Mouse (Mus musculus) liver, embryonic 13.5 days (tissue): Measurements from ENCODE around the gene Tbc1d22a. TPM values are rescaled to one million over a fixed set of nuclear protein-coding genes. Genes with fewer than 3 reads are reported as not detected.

Experiments used
- ATAC-seq: fragments of 200-750 bp; cut with Nextera tagmentation; 2 replicates; pipeline ENCODE4 v1.8.0; 2017; ENCODE audit warnings: low read depth, mild to moderate bottlenecking, moderate number of reproducible peaks, moderate library complexity
- DNase-seq: peaks from one replicate; pipeline ENCODE4 v3.0.0; 2022
- H3K27ac ChIP-seq: fragments of 300-500 bp; sonication (generic); 2 replicates; pipeline ENCODE4 v1.5.1; 2015; ENCODE audit warnings: moderate library complexity, mild to moderate bottlenecking, inconsistent platforms
- H3K27me3 ChIP-seq: fragments of 300-500 bp; sonication (generic); 2 replicates; pipeline ENCODE4 v1.6.1; 2015; ENCODE audit warnings: mild to moderate bottlenecking, inconsistent platforms
- H3K36me3 ChIP-seq: fragments of 300-500 bp; sonication (generic); 2 replicates; pipeline ENCODE4 v1.6.1; 2015; ENCODE audit warnings: mild to moderate bottlenecking, inconsistent platforms
- H3K4me1 ChIP-seq: fragments of 300-500 bp; sonication (generic); replicated peaks from 2 replicates; pipeline ENCODE4 v1.6.1; 2015; ENCODE audit warnings: inconsistent platforms
- H3K4me2 ChIP-seq: fragments of 300-500 bp; sonication (generic); 2 replicates; pipeline ENCODE4 v1.6.1; 2015; ENCODE audit warnings: inconsistent platforms, mild to moderate bottlenecking, moderate library complexity
- H3K4me3 ChIP-seq: fragments of 300-500 bp; sonication (generic); replicated peaks from 2 replicates; pipeline ENCODE4 v1.5.1; 2015; ENCODE audit warnings: mild to moderate bottlenecking, inconsistent platforms
- H3K9ac ChIP-seq: fragments of 300-500 bp; sonication (generic); 2 replicates; pipeline ENCODE4 v1.6.1; 2015; ENCODE audit warnings: mild to moderate bottlenecking, inconsistent platforms
- H3K9me3 ChIP-seq: fragments of 300-500 bp; sonication (generic); replicated peaks from 2 replicates; pipeline ENCODE4 v1.6.1; 2016; ENCODE audit warnings: inconsistent platforms
- WGBS: fragments of 180-500 bp; shearing (Covaris S2); methylation state at CpG from one replicate; pipeline ENCODE4 v1.1.7; 2015; ENCODE audit not compliant: insufficient replicate concordance; 5-methylcytosine and 5-hydroxymethylcytosine counted together
- polyA plus RNA-seq: library from polyadenylated mRNA; unstranded; fragments of >200 nt; fragmentation: Nextera tagmentation; extraction: Ambion mirVana; gene quantifications from 2 replicates; pipeline ENCODE4 v1.2.1, GENCODE M21; 2015

The Tbc1d22a gene
- polyA plus RNA-seq, 1 experiment from 2014 or later = 7.4 TPM

DNA sequence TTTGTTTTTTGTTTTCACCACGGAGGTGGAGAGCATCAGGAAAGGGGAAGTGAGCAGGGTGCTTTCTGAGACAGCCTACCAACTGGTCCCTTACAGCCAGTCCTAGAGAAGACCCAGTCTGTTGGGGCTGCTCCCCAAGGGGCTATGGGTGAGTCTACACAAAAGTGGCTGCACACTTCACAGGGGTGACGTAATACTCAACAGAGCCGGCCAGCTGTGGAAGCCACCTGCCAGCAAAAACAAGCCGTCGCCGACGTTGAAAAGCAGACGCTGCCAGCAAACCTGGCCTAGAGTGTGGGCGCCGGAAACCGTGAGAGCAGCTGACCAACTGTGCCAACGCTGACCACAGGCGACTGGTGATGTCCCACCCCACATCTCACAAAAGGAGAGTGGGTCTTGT, 31.6 kb upstream of the Tbc1d22a start:
- no peak overlapping the region for H3K4me3 ChIP-seq
- WGBS = 34% methylated on average over 13 of the region's 13 CpGs

DNA sequence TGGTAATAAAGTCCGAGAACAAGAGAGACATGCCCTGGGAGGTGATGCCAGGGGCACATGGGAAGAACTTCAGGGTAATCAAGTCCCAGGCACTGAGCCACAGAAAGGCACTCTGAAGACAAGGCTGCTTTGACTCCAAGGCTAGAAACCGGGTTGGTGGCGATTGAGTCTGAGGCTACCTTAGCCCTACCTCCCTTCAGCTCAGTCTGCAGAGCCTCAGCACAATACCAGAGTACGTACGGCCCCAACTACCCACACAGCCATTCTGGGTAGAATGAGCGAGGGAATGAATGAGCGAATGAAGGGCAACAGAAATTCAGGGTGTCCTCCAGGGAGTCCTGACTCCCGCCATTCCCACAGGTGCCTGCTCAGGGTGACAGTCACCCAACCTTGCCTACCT, 30.8 kb upstream of the Tbc1d22a start:
- Histone ChIP-seq H3K9me3 (no peaks in the 10 kb centered on the region), H3K27me3 (peaks cover 39% of the 10 kb centered on the region), H3K4me1 (peaks cover 42% of the 10 kb centered on the region), H3K4me3 (no peak overlapping the region), H3K9ac (no peak overlapping the region), H3K27ac (no peak overlapping the region), H3K36me3 (no peaks in the 10 kb centered on the region), H3K4me2 (no peak overlapping the region)
- ATAC-seq (no peak), DNase-seq (no peak)
- 76% methylated on average over 8 of the region's 8 CpGs for WGBS

More for the DNA sequence above, 31.6 kb upstream of the Tbc1d22a start:
- Histone ChIP-seq H3K9me3 (no peaks in the 10 kb centered on the region), H3K9ac (no peak overlapping the region), H3K4me1 (peaks cover 42% of the 10 kb centered on the region), H3K27me3 (peaks cover 39% of the 10 kb centered on the region), H3K27ac (no peak overlapping the region), H3K36me3 (no peaks in the 10 kb centered on the region), H3K4me2 (no peak overlapping the region)
- no peak for ATAC-seq
- DNase-seq = no peak

DNA sequence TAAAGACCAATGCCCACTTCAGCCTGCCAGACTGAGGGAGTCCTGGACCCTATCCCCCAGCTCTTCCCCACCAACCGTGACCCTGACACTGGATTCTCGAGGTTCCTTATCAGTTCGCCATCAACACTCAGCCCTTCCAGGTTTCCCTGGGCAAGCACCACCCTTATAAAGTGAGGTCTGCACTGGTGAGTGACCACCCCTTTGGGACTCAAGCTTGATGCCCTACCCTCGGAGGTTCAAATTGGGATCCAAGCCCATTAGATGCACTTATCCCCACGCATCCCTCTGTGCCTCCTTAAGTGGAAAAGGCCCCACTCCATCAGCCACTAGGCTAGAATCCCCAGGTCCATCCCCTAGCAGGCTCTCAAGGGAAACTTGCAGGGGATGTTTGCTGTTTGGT, 30.2 kb upstream of the Tbc1d22a start:
- ATAC-seq = no peak
- DNase-seq = no peak
- H3K4me3 ChIP-seq = peak overlapping the region; percentile 70
- peak overlapping the region; percentile 85 for H3K4me2 ChIP-seq
- H3K27ac ChIP-seq = no peak overlapping the region
- peaks cover 39% of the 10 kb centered on the region for H3K27me3 ChIP-seq
- H3K36me3 ChIP-seq = no peaks in the 10 kb centered on the region
- WGBS = 43% methylated on average over 5 of the region's 5 CpGs
- H3K9me3 ChIP-seq = no peaks in the 10 kb centered on the region
- peaks cover 46% of the 10 kb centered on the region for H3K4me1 ChIP-seq
- H3K9ac ChIP-seq = peak overlapping the region; percentile 26; the same call in 1 of the 2 replicates

DNA sequence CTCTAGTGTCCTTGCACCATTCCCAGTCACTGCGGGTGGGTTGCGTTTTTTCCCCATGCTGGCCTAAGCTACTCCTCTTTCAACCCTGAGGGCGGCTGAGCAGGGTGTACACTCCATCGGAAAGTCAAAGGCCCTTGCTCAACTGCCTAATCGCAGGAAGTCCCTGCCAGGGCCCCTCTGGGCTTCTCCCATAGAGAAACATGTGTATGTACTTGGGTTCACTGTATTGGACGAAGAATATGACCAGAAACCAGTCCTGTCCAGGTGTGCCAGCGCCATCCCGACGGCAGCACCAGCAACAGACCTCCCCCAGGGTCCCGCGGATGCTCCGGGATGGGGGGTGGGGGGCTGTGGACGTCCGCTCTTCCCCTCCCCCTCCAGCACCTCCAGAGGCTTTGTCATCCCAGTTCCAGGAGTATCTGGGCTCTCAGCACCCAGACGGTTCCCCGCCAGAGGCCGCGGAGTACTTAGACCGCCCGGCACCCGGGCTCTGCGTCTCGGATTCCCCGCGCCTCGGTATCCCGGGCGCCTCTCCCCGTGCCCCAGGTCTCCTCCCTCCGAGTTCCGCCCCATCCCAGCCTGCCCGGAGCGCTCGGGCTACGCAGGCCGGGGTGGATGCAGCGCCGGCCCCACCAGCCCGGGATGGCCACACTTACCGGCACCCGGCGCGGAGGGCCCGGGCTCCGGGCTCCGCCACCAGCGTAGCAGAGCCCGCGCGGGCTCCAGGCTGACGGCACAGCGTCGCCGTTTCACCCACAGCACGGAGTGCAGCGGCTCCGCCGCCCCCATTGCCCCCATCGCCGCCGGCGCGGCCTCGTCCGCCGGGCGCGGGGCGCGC, 29.2 kb upstream of the Tbc1d22a start:
- DNase-seq (no peak), ATAC-seq (peak; percentile 40)
- Histone ChIP-seq H3K4me1 (peaks cover 47% of the 10 kb centered on the region), H3K27ac (peak overlapping the region; percentile 58), H3K9ac (peak overlapping the region; percentile 75), H3K4me3 (peak overlapping the region; percentile 70), H3K27me3 (peaks cover 39% of the 10 kb centered on the region), H3K9me3 (no peaks in the 10 kb centered on the region), H3K36me3 (no peaks in the 10 kb centered on the region), H3K4me2 (peak overlapping the region; percentile 85)
- under 1% methylated on average over 70 of the region's 70 CpGs for WGBS

DNA sequence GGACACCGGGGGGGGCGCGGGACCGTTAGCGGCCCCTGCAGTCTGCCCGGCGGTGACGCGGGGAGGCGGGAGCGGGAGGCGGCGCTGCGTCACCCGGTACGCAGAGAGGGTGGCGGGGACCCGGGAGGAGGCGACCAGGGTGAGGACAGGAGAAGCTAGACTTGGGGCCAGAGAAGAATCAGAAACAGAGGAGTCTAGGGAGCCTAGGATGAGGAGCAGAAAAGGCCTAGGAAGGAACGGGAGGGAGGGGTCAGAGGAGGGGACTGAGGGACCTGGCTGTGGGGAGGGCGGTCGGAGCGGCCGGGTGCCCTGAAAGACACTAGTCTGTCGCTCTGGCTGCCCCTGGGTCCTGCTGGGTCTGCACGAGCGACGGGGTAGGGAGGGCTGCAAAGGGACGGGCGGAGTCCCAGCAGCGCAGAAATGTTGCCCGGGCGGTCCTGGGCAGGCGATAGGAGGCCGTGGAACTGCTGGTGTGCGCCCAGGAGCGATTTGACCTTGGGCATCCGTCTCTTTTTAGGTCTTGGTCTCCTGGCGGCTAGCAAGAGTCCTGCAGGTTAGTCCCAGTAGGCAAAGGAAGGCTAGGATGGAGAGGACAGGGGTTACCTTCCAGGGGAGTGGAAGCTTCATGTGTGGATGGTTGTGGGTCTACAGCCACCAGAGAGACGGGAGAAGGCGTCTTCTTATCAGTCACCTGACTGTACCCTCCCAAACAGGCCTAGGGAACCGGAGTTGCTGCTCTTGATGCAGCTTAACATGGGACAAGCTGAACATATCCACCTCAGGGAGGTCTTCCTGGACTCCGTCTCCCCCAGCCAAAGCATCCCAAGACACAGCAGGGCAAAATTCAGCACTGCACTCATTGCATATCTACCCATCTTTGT, 28.3 kb upstream of the Tbc1d22a start, which contains the start of gene Cerk:
Gene Cerk (minus strand): TSS at position 453 of the 881 bp plus-strand sequence.
- Histone ChIP-seq H3K27ac (peak within 1 kb of the TSS; percentile 58), H3K4me2 (peak within 1 kb of the TSS; percentile 85)
- no peak for DNase-seq

DNA sequence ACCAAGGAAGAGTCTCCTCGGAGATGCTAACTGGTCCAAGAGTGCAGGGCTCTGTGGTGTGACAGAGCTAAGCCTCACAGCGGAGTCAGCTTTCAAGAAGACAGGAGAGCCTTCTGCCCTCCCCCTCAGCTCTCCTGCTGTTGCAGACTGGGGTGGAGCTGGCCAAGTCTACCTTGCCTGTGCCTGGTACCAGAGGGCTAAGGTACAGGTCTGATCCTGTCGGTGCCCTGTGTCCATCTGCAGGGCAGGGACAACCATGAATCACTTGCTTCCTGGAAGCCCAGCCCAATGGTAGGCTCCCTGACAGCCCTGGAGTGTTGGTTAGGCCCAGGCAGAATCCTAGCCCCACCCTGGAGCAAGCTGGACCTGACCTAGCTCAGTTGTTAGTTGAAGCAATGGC, 27.6 kb upstream of the Tbc1d22a start:
- Histone ChIP-seq H3K27ac (no peak overlapping the region), H3K4me3 (no peak overlapping the region), H3K27me3 (peaks cover 39% of the 10 kb centered on the region), H3K4me1 (peaks cover 46% of the 10 kb centered on the region), H3K36me3 (no peaks in the 10 kb centered on the region), H3K4me2 (no peak overlapping the region), H3K9me3 (no peaks in the 10 kb centered on the region), H3K9ac (no peak overlapping the region)
- DNase-seq (no peak), ATAC-seq (no peak)
- WGBS = 54% methylated on average over 3 of the region's 3 CpGs

More for the DNA sequence above, 28.3 kb upstream of the Tbc1d22a start, which contains the start of gene Cerk:
- peaks cover 39% of the 10 kb centered on the region for H3K27me3 ChIP-seq
- no peaks in the 10 kb centered on the region for H3K36me3 ChIP-seq
- WGBS = 2% methylated on average over 43 of the region's 43 CpGs
- peak within 1 kb of the TSS; percentile 75 for H3K9ac ChIP-seq
- H3K4me1 ChIP-seq = peaks cover 47% of the 10 kb centered on the region
- peak; percentile 58 for ATAC-seq
- H3K9me3 ChIP-seq = no peaks in the 10 kb centered on the region
- peak within 1 kb of the TSS; percentile 70 for H3K4me3 ChIP-seq

DNA sequence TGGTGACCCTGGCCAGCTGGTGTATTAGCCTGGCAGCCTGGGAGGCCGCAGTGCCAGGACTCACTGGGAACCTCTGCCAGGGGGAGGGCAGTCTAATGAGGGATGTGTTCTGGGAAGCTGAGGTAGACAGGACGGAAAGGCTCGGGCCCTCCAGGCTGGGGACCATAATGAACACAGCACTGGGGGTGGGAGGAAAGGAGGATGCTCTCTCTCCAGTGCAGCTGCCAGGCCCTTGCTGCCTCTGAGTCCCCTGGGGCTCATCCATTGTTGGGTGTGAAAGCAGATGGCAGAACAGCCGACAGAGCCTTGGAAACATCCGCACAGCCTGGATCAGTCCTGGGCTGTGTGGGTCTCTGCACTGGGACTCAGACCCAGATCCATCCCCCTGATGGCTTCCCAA, 26.1 kb upstream of the Tbc1d22a start:
- Histone ChIP-seq H3K36me3 (no peaks in the 10 kb centered on the region), H3K27ac (no peak overlapping the region), H3K9me3 (no peaks in the 10 kb centered on the region), H3K4me3 (no peak overlapping the region), H3K4me2 (no peak overlapping the region), H3K9ac (no peak overlapping the region), H3K4me1 (peaks cover 33% of the 10 kb centered on the region), H3K27me3 (peaks cover 34% of the 10 kb centered on the region)
- 72% methylated on average over 5 of the region's 5 CpGs for WGBS
- DNase-seq (no peak), ATAC-seq (no peak)

DNA sequence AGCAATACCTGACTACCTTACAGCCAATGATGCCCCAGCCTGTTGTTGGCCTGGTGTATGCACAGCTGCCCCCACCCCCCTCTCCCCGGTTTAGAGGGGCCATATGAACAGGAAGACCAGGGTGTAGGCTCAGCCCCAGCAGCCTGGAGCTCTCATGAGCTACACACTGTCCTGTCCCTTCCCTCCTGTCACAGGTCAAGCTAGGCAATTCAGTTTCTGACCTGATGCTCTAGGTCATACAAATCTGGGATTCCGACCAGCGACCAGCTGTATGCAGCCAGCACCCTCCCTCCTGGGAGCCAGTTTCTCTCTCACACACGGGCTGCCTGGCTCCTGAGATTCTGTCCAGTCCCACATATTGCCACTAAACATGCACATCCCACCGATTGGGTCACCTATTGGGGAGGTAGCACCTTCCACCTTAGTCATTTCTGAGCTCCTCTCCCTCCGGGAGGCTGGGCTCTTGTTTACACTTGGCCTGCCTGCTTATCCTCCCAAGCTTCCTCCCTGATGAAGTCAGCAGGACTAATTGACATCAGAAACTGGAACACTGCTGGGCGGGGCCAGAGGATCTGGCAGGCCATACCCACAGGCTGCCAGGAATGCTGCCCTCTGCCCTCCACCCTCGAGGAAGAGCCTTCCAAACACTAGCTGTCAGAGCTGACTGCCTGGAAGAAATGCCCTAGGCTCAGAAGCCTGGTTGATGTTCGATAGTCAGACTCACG, 25.4 kb upstream of the Tbc1d22a start:
- peaks cover 33% of the 10 kb centered on the region for H3K4me1 ChIP-seq
- no peak overlapping the region for H3K4me3 ChIP-seq
- no peaks in the 10 kb centered on the region for H3K36me3 ChIP-seq
- H3K9ac ChIP-seq = no peak overlapping the region
- DNase-seq = no peak
- H3K27me3 ChIP-seq = peaks cover 30% of the 10 kb centered on the region
- no peaks in the 10 kb centered on the region for H3K9me3 ChIP-seq
- 0 out of 2 replicates have a peak overlapping the region, but pooled peaks have one; percentile 4 for H3K27ac ChIP-seq
- H3K4me2 ChIP-seq = no peak overlapping the region
- 42% methylated on average over 10 of the region's 10 CpGs for WGBS
- no peak for ATAC-seq

DNA sequence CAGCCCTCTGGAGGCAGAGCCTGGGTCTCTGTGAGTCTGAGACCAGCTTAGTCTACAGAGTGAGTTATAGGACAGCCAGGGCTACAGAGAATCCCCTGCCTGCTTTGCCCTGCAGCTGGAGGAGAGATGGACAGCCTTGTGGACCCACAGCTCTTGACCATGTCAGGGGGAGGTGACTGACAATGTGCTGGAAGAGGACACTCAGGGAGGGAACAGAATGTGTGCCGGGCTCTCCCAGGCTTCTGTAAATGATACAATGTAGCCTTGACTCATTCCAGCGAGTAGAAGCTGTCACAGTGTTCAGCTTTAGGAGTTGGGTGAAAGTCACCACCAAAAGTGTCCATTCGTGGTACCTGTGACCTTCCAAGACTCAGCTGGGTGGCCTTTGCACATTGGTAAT, 23.9 kb upstream of the Tbc1d22a start:
- H3K27ac ChIP-seq = no peak overlapping the region
- H3K9ac ChIP-seq = no peak overlapping the region
- no peak for DNase-seq
- no peaks in the 10 kb centered on the region for H3K36me3 ChIP-seq
- no peak overlapping the region for H3K4me3 ChIP-seq
- H3K4me1 ChIP-seq = peaks cover 18% of the 10 kb centered on the region
- 56% methylated on average over 3 of the region's 3 CpGs for WGBS
- H3K9me3 ChIP-seq = no peaks in the 10 kb centered on the region
- no peak overlapping the region for H3K4me2 ChIP-seq
- peaks cover 16% of the 10 kb centered on the region for H3K27me3 ChIP-seq
- ATAC-seq = no peak

DNA sequence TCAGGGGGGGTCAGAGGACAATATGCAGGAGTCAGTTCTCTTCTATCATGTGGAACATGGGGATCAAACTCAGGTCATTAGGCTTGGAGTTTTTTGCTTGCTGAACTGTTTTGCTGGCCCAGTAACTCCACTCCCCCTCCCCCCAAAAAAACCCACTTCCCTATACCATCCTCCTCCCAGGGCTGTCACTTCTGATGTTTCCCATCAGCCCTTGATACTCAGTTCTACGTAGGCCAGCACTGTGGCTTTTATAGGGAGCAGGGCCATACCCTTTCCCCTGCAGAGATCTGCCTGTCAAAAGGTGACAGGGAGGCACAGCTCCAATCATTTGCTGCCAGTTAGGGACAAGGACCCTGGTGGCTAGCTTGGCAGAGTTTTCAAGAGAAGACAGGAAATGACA, 22.8 kb upstream of the Tbc1d22a start:
- no peaks in the 10 kb centered on the region for H3K36me3 ChIP-seq
- H3K4me2 ChIP-seq = no peak overlapping the region
- 25% methylated on average over 1 of the region's 1 CpGs for WGBS
- no peaks in the 10 kb centered on the region for H3K9me3 ChIP-seq
- DNase-seq = no peak
- peaks cover 9% of the 10 kb centered on the region for H3K4me1 ChIP-seq
- H3K27me3 ChIP-seq = peaks cover 4% of the 10 kb centered on the region
- no peak overlapping the region for H3K4me3 ChIP-seq
- no peak overlapping the region for H3K27ac ChIP-seq
- ATAC-seq = no peak
- no peak overlapping the region for H3K9ac ChIP-seq

DNA sequence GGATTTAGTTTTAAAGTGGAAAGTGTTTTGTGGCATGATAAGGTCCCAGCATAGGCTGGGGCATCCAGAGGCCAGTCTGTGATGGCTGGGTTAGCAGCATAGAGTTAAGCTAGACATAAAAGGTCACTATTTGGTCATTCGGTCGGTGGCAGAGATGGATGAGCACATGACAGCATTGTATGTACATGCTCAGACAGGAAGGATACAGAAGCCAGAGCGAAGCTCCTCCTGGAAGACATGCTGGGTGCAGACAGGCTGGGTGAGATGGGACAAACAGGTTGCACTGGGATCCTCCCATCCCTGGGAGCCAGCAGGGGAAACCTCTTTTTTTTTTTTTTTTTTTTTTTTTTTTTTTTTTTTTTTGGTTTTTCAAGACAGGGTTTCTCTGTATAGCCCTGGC, 22.3 kb upstream of the Tbc1d22a start:
- no peak for ATAC-seq
- Histone ChIP-seq H3K4me2 (no peak overlapping the region), H3K27ac (no peak overlapping the region), H3K36me3 (no peaks in the 10 kb centered on the region), H3K9me3 (no peaks in the 10 kb centered on the region), H3K27me3 (peaks cover under 1% of the 10 kb centered on the region; the same call in 1 of the 2 replicates), H3K4me3 (no peak overlapping the region), H3K4me1 (peaks cover 6% of the 10 kb centered on the region; the same call in 1 of the 2 replicates), H3K9ac (no peak overlapping the region)
- DNase-seq = no peak
- WGBS = 57% methylated on average over 3 of the region's 3 CpGs
